ENCODE assay signal across 23 mouse cellular contexts in the genomic region with DNA sequence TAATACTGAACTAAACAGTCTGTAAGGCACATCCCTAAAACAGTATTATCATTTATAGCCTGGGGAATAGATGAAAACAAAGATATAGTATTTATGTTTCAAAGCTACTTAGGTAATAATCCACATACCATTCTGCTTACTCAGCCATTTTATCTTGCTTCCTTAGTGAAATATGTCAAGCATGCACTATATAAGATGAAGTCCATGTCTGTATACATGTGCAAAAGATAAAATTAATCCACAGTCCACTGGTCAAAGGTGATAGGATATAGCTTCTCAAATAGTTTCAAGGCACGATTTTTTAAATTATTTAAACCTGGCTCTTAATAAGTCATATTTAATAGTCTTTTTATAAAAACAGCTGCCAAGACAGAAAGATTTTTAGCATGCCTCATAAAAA.
"Had no signal": no experiment of that assay in that cellular context is flagged by ENCODE, and none has a peak within 500 bp of the region (broad histone marks: within the 10 kb centered on the region; RNA-seq: fewer than 3 reads in every experiment).

No protein-coding gene starts in this region.

- H3K4me1 ChIP-seq: heart, embryonic 10.5 days; heart, embryonic 12.5 days; hindbrain, embryonic 10.5 days; hindbrain, embryonic 12.5 days; intestine, embryonic 15.5 days; limb, embryonic 15.5 days; liver, embryonic 12.5 days had no signal

- H3K27ac ChIP-seq: gastrocnemius, adult 2 months; heart, embryonic 10.5 days; hindbrain, embryonic 10.5 days; hindbrain, embryonic 12.5 days; hindbrain, embryonic 14.5 days; intestine, embryonic 15.5 days; limb, embryonic 15.5 days; liver, embryonic 12.5 days; liver, embryonic 14.5 days had no signal

- H3K9ac ChIP-seq: heart, embryonic 12.5 days; hindbrain, embryonic 12.5 days; hindbrain, embryonic 14.5 days; intestine, embryonic 15.5 days; limb, embryonic 15.5 days; liver, embryonic 12.5 days; liver, embryonic 14.5 days had no signal

- H3K36me3 ChIP-seq: heart, embryonic 10.5 days; heart, embryonic 12.5 days; hindbrain, embryonic 10.5 days; hindbrain, embryonic 12.5 days; intestine, embryonic 15.5 days; limb, embryonic 15.5 days; liver, embryonic 12.5 days had no signal

- DNase-seq: gastrocnemius, adult 2 months; gastrocnemius, postnatal 10 days; gastrocnemius, postnatal 25 days; heart, adult 18-20 months; heart, postnatal 10 days; heart, postnatal 4 days; kidney, adult 18-20 months; kidney, adult 8-10 months; kidney, postnatal 36 days; layer of hippocampus, adult 9-11 months; layer of hippocampus, postnatal 36 days had no signal

- H3K27me3 ChIP-seq: heart, embryonic 12.5 days; hindbrain, embryonic 12.5 days; intestine, embryonic 15.5 days; limb, embryonic 15.5 days; liver, embryonic 12.5 days had no signal

- H3K9me3 ChIP-seq: heart, embryonic 10.5 days; heart, embryonic 12.5 days; hindbrain, embryonic 10.5 days; hindbrain, embryonic 12.5 days; intestine, embryonic 15.5 days; limb, embryonic 15.5 days; liver, embryonic 12.5 days had no signal

- H3K4me2 ChIP-seq: heart, embryonic 12.5 days; hindbrain, embryonic 12.5 days; hindbrain, embryonic 14.5 days; intestine, embryonic 15.5 days; limb, embryonic 15.5 days; liver, embryonic 12.5 days had no signal

- H3K4me3 ChIP-seq: gastrocnemius, adult 2 months; heart, embryonic 10.5 days; heart, embryonic 12.5 days; hindbrain, embryonic 10.5 days; hindbrain, embryonic 12.5 days; intestine, embryonic 15.5 days; limb, embryonic 15.5 days; liver, embryonic 12.5 days had no signal

- ATAC-seq: hindbrain, embryonic 16.5 days; inflammation-experienced regulatory T-cells, adult 6 months; intestine, embryonic 15.5 days; intestine, postnatal 0 days; liver, embryonic 12.5 days had no signal
